Mouse (Mus musculus) hindbrain, embryonic 16.5 days (tissue): ENCODE results near the gene Flt3. TPM values are rescaled to one million over a fixed set of nuclear protein-coding genes. Genes with fewer than 3 reads are reported as not detected.

ENCODE experiments used
- ATAC-seq: fragments of 200-750 bp; cut with Nextera tagmentation; 2 replicates; pipeline ENCODE4 v1.8.0; 2017; ENCODE audit warnings: moderate TSS enrichment, moderate library complexity
- H3K27ac ChIP-seq: fragments of 300-500 bp; sonication (generic); 2 replicates; pipeline ENCODE4 v1.5.1; 2014; ENCODE audit warnings: low read depth, mild to moderate bottlenecking, control low read depth, low read length, moderate library complexity
- H3K27me3 ChIP-seq: fragments of 300-500 bp; sonication (generic); replicated peaks from 2 replicates; pipeline ENCODE4 v1.6.1; 2014; ENCODE audit warnings: low read length; ENCODE audit not compliant: control insufficient read depth, insufficient read depth
- H3K36me3 ChIP-seq: fragments of 300-500 bp; sonication (generic); 2 replicates; pipeline ENCODE4 v1.6.1; 2014; ENCODE audit warnings: mild to moderate bottlenecking, low read length, moderate library complexity, mixed read lengths; ENCODE audit not compliant: control insufficient read depth, insufficient read depth
- H3K4me1 ChIP-seq: fragments of 300-500 bp; sonication (generic); 2 replicates; pipeline ENCODE4 v1.6.1; 2014; ENCODE audit warnings: low read depth, low read length; ENCODE audit not compliant: control insufficient read depth, insufficient read depth
- H3K4me2 ChIP-seq: fragments of 300-500 bp; sonication (generic); 2 replicates; pipeline ENCODE4 v1.6.1; 2014; ENCODE audit warnings: mild to moderate bottlenecking, low read length, control low read depth, moderate library complexity
- H3K4me3 ChIP-seq: fragments of 300-500 bp; sonication (generic); 2 replicates; pipeline ENCODE4 v1.5.1; 2014; ENCODE audit warnings: mild to moderate bottlenecking, low read length, control low read depth, moderate library complexity
- H3K9ac ChIP-seq: fragments of 300-500 bp; sonication (generic); 2 replicates; pipeline ENCODE4 v1.6.1; 2014; ENCODE audit warnings: low read depth, mild to moderate bottlenecking, control low read depth, low read length, moderate library complexity
- H3K9me3 ChIP-seq: fragments of 300-500 bp; sonication (generic); 2 replicates; pipeline ENCODE4 v1.6.1; 2014; ENCODE audit warnings: mild to moderate bottlenecking, low read length, moderate library complexity; ENCODE audit not compliant: control insufficient read depth
- WGBS: fragments of 180-500 bp; shearing (Covaris S2); extraction: QIAGEN DNeasy Blood & Tissue Kit; methylation state at CpG from one replicate; pipeline ENCODE4 v1.1.7; 2014; 5-methylcytosine and 5-hydroxymethylcytosine counted together
- polyA plus RNA-seq: library from polyadenylated mRNA; unstranded; fragments of >200 nt; fragmentation: Nextera tagmentation; extraction: Ambion mirVana; gene quantifications from 2 replicates; pipeline ENCODE4 v1.2.1, GENCODE M21; 2015

Gene Flt3
- polyA plus RNA-seq, 1 experiment from 2014 or later, result 2.3 TPM

DNA sequence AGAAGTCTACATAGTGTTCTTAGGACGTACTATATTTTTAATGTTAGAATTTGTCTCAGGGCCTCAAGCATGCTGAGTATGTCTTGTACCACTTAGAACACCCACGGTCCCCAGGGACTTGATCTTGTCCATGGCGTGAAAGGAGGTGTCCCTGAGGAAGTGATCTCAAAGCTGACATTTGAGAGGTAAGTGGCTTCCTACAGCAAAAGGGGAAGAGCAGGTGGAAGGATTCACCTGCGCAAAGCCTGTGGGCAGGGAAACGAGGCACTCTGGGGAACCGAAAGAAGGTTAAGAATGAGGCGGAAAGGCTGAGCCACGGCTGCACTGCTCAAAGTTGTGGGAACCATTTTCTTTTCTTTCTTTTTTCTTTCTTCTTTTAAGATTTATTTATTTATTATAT, 48.4 kb downstream of the Flt3 start:
- Histone ChIP-seq H3K27me3 (no peaks in the 10 kb centered on the region), H3K27ac (no peak overlapping the region), H3K4me1 (no peaks in the 10 kb centered on the region), H3K4me3 (no peak overlapping the region), H3K9ac (no peak overlapping the region), H3K9me3 (no peaks in the 10 kb centered on the region), H3K36me3 (no peaks in the 10 kb centered on the region), H3K4me2 (no peak overlapping the region)
- 92% methylated on average over 8 of the region's 8 CpGs for WGBS
- no peak for ATAC-seq

GRCm38 (mm10) chr5:147345981-147346380, 54.3 kb downstream of the Flt3 start:
- no peaks in the 10 kb centered on the region for H3K4me1 ChIP-seq
- no peak overlapping the region for H3K4me3 ChIP-seq
- no peak overlapping the region for H3K4me2 ChIP-seq
- H3K9ac ChIP-seq, result no peak overlapping the region
- no peaks in the 10 kb centered on the region for H3K9me3 ChIP-seq
- no peaks in the 10 kb centered on the region for H3K27me3 ChIP-seq
- WGBS, result 88% methylated on average over 1 of the region's 1 CpGs
- H3K36me3 ChIP-seq, result no peaks in the 10 kb centered on the region
- no peak for ATAC-seq
- H3K27ac ChIP-seq, result no peak overlapping the region

- Histone ChIP-seq H3K9me3 (no peaks in the 10 kb centered on the region), H3K4me3 (no peak overlapping the region), H3K4me1 (no peaks in the 10 kb centered on the region), H3K9ac (no peak overlapping the region), H3K27me3 (no peaks in the 10 kb centered on the region), H3K4me2 (no peak overlapping the region), H3K27ac (no peak overlapping the region), H3K36me3 (no peaks in the 10 kb centered on the region)
- ATAC-seq, result no peak
- WGBS, result 89% methylated on average over 10 of the region's 10 CpGs
Observed at GRCm38 (mm10) chr5:147343904-147344303, 56.4 kb downstream of the Flt3 start.

DNA sequence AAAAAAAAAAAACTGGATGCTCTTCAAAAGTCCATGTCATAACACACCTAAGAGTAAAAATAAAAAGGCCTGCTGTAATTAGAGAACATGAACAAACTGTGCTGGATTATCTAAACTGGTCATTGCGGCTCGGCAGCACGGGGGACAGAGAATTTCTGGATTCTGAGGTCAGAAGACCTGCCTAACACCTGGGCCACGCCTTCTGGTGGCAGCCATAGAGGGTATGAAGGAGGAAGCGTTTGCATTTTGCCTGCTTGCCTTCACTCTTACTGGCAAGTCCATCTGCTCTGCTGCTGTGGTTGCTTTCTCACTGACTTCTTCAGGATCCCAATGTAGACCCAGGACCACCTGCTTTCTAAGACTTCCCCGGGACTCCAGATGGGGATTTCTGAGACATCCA, 57.4 kb downstream of the Flt3 start:
- WGBS, result 89% methylated on average over 6 of the region's 6 CpGs
- H3K9me3 ChIP-seq, result no peaks in the 10 kb centered on the region
- H3K27ac ChIP-seq, result no peak overlapping the region
- no peaks in the 10 kb centered on the region for H3K4me1 ChIP-seq
- no peaks in the 10 kb centered on the region for H3K27me3 ChIP-seq
- ATAC-seq, result no peak
- H3K4me3 ChIP-seq, result no peak overlapping the region
- no peak overlapping the region for H3K9ac ChIP-seq
- H3K4me2 ChIP-seq, result no peak overlapping the region
- no peaks in the 10 kb centered on the region for H3K36me3 ChIP-seq

DNA sequence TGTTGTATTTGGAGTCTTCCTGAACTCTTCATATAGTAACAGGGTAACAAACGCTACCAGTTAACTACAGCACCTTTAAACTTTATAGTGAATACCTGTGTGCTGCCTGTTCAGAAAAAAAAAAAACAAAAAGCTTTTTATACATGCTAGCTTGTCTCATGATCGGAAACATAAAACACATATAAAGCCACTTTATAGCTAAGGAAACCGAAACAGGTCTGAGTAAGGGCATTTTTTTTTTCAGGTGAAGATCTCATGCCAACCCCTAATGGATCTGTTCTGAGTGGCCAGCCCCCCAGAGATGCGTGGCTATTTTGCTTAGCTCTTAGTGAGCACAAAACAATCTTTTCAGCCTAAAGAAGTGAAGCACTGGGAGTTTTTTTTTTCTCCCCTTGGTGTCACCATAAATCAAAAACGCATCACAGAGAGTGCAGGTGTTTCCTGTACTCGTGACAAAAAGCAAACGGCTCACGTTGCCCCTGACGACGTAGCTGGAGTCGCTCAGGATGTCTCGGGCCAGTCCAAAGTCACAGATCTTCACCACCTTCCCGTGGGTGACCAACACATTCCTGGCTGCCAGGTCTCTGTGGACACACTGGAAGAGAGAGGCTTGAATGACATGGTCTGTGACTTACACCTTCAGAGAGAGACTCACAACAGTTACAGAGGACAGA, 59.4 kb downstream of the Flt3 start:
- ATAC-seq, result no peak

DNA sequence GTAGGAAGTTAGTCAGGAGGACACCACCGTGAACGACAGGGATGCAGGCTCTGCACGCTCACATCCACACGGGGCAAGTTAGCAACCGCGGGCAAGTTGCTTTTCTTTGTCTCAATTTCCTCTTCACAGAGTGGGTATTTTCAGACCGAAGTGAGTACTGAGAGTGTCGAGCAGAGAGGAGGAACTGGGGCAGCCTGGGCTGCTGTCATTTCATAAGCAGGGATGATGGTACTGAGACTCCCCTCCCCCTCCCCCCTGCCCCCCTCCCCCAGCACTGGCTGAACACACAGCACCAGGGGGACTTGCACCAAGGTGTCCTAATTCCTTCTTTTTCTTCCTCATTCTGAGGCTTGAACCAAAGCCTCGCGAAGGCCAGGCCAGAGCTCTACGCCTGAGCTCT, 60.7 kb downstream of the Flt3 start:
- no peaks in the 10 kb centered on the region for H3K27me3 ChIP-seq
- H3K4me1 ChIP-seq, result no peaks in the 10 kb centered on the region
- 82% methylated on average over 10 of the region's 11 CpGs for WGBS
- H3K9ac ChIP-seq, result no peak overlapping the region
- ATAC-seq, result no peak
- no peaks in the 10 kb centered on the region for H3K36me3 ChIP-seq
- no peaks in the 10 kb centered on the region for H3K9me3 ChIP-seq
- no peak overlapping the region for H3K4me3 ChIP-seq
- H3K4me2 ChIP-seq, result no peak overlapping the region
- H3K27ac ChIP-seq, result no peak overlapping the region

More for the DNA sequence above, 59.4 kb downstream of the Flt3 start:
- no peak overlapping the region for H3K27ac ChIP-seq
- H3K4me1 ChIP-seq, result no peaks in the 10 kb centered on the region
- 75% methylated on average over 13 of the region's 13 CpGs for WGBS
- no peaks in the 10 kb centered on the region for H3K36me3 ChIP-seq
- no peaks in the 10 kb centered on the region for H3K9me3 ChIP-seq
- H3K4me3 ChIP-seq, result no peak overlapping the region
- H3K9ac ChIP-seq, result no peak overlapping the region
- no peaks in the 10 kb centered on the region for H3K27me3 ChIP-seq
- no peak overlapping the region for H3K4me2 ChIP-seq

- Histone ChIP-seq H3K27ac (no peak overlapping the region), H3K4me1 (no peaks in the 10 kb centered on the region), H3K9ac (no peak overlapping the region), H3K4me2 (no peak overlapping the region), H3K27me3 (no peaks in the 10 kb centered on the region), H3K9me3 (no peaks in the 10 kb centered on the region), H3K36me3 (no peaks in the 10 kb centered on the region), H3K4me3 (no peak overlapping the region)
- ATAC-seq, result no peak
- 54% methylated on average over 9 of the region's 9 CpGs for WGBS
Observed at GRCm38 (mm10) chr5:147338967-147339366, 61.3 kb downstream of the Flt3 start.

- WGBS, result 38% methylated on average over 7 of the region's 7 CpGs
- no peak overlapping the region for H3K27ac ChIP-seq
- H3K9me3 ChIP-seq, result no peaks in the 10 kb centered on the region; the same call in 1 of the 2 replicates
- ATAC-seq, result no peak
- H3K4me1 ChIP-seq, result no peaks in the 10 kb centered on the region
- no peaks in the 10 kb centered on the region for H3K36me3 ChIP-seq
- no peak overlapping the region for H3K4me3 ChIP-seq
- H3K4me2 ChIP-seq, result no peak overlapping the region
- H3K9ac ChIP-seq, result no peak overlapping the region
- H3K27me3 ChIP-seq, result no peaks in the 10 kb centered on the region
Observed at GRCm38 (mm10) chr5:147332711-147333110, 67.6 kb downstream of the Flt3 start.

- H3K4me2 ChIP-seq, result no peak overlapping the region
- 50% methylated on average over 2 of the region's 2 CpGs for WGBS
- no peaks in the 10 kb centered on the region for H3K27me3 ChIP-seq
- H3K36me3 ChIP-seq, result no peaks in the 10 kb centered on the region
- no peak overlapping the region for H3K27ac ChIP-seq
- H3K4me3 ChIP-seq, result no peak overlapping the region
- H3K4me1 ChIP-seq, result no peaks in the 10 kb centered on the region
- no peak overlapping the region for H3K9ac ChIP-seq
- no peaks in the 10 kb centered on the region; the same call in 1 of the 2 replicates for H3K9me3 ChIP-seq
- ATAC-seq, result no peak
Observed at GRCm38 (mm10) chr5:147331547-147331946, 68.7 kb downstream of the Flt3 start.
